Mouse (Mus musculus) adrenal gland (tissue): Measurements from ENCODE around the gene Endov.

Experiments
- intact Hi-C: fragments of 180-260 bp; cut with DNase I; formaldehyde crosslinking; loops from one replicate; pipeline ENCODE4 v1.15.1; 2025

Gene Endov

GRCm38 (mm10) chr11:119544518-119545105 is 53.5 kb downstream of the Endov start:
- intact Hi-C loops, result loop anchor here (5.0 kb wide), 1 partner anchor 73 kb away; no protein-coding TSS in a partner anchor

- intact Hi-C loops, result loop anchor here (5.0 kb wide), 1 partner anchor 72 kb away; no protein-coding TSS in a partner anchor
Measured at GRCm38 (mm10) chr11:119545281-119545680, 54.1 kb downstream of the Endov start.

DNA sequence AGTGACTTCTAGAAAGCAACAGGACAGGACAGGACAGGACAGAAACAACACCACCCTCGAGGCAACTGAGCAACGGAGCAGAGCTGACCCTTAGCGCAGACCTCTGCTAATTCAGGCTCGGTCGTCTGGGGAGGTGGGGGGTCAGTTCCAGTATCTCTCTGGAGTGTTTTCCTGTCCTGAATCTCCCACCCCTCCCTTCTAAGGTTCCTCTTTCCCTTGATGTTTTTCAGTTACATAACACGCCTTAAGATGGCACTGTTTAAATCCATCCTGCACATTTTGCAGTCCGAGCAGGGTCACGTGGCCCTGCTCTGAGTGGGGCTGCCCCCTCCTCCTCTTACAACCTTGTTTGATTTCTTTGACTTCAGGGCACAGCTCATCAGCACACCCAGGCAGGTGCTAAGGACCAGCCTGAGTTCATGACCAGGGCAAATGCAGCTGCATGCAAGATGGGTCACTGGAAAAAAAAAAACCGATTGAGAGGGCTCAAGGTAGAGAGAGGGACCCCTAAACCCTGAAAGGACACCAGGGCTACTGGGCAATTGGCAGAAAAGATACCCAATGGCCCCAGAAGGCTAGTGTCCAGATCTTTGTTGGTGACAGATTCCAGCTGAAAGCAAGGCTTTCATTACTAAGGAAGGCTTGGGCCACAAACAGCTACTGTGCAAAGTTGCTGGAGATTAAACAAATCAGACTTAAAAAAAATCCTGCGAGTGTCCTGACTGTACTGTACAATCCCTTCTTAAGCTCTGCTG is 54.8 kb downstream of the Endov start:
- intact Hi-C loops, result loop anchor here (5.0 kb wide), 1 partner anchor 71 kb away; no protein-coding TSS in a partner anchor

DNA sequence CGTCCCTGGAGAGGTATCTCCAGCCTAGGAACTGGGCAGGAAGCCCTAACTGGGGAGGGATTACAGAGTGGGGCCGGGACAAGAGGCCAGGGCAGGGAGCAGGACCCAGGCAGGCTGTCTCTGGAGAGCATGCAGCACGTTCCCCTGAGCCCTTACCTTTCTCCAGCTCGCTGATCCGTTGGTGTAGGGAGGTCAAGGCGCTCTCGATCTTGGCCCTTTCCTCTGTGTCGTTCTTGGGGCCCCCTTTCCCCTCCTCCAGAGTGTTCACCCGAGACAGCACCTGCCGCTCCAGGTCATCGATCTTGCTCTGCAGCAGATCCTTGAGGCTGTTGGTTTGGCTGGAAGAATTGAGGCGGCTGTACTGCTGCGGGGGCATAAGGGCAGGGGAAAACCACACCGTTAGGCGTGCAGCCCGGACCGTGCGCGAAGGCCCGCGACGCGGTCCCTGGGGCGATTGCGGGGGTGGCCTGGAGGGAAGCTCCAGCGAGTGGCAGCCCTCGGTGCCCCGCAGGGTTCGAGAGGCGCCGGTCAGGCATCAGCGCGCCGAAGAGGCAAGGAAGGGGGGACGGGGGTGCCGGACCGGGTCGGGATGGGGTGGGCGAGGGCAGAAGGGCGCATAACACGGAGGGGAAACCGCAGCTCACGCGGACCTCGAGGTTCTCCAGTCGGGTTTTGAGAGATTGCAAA is 55.5 kb downstream of the Endov start:
- intact Hi-C loops, result loop anchor here (5.0 kb wide), 1 partner anchor 71 kb away; no protein-coding TSS in a partner anchor

- intact Hi-C loops, result loop anchor here (5.0 kb wide), 1 partner anchor 70 kb away; no protein-coding TSS in a partner anchor
Measured at GRCm38 (mm10) chr11:119547183-119547921, 56.2 kb downstream of the Endov start, which contains the start of gene Nptx1. Gene Nptx1 (minus strand): TSS chr11:119547753.

DNA sequence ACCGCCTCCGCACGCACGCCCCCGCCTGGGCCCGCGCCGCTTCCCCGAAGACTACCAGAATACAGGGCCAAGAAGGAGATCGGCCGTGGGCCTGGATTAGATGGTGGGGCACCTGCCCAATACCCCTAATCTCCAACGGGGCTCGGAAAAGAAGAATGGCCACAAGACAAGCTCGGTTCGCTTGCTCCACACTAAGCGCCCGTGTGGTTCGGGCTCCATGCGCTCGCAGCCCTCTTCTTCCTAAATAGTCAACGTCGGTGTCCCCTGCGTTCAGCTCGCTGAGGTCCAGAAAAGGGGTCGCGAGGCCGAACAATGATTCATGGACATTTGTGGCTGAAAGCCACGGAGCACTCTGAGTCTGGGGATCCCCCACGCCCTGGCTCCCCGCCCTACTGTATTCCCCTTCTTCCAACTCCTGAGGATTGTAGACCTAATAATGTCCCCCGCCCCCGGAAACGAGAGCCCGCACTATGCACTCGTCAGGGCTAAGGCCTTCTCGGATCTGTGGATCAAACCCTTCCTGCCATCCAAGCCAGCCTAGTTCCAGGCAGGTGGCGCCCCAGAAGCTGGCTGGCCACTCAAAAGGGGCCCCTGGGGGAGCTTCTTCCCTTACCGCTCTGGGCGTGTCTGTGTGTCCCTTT is 56.9 kb downstream of the Endov start:
- intact Hi-C loops, result loop anchor here (5.0 kb wide), 1 partner anchor 69 kb away; no protein-coding TSS in a partner anchor

- intact Hi-C loops, result loop anchor here (5.0 kb wide), 1 partner anchor 68 kb away; no protein-coding TSS in a partner anchor
Measured at GRCm38 (mm10) chr11:119548741-119549370, 57.7 kb downstream of the Endov start.

DNA sequence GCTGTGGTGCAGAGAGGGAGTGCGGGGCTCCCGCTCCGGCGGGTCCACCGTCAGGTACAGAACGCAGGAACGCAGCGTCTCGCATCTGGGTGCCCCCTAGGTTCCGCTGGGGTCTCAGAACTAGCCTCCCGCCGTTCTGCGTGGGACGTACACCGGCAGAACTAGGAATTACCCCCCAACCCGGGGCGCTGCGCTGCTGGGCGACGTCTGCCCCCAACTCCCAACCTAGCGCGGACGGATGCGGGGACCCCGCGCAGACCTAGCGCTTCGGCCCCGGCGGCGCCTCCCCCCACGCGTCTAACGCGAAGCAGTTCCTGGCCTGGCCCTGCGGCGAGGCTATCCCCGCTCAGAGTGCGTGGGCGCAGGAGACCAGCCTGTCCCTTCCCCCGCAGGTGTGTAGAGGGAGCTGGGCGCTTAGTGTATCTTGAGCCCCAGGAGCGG is 58.2 kb downstream of the Endov start:
- intact Hi-C loops, result loop anchor here (5.0 kb wide), 1 partner anchor 68 kb away; no protein-coding TSS in a partner anchor

- intact Hi-C loops, result no loop called here
Measured at GRCm38 (mm10) chr11:119550546-119551335, 59.6 kb downstream of the Endov start.

GRCm38 (mm10) chr11:119551468-119551867 is 60.3 kb downstream of the Endov start:
- intact Hi-C loops, result no loop called here

GRCm38 (mm10) chr11:119552301-119552700 is 61.2 kb downstream of the Endov start:
- intact Hi-C loops, result no loop called here

DNA sequence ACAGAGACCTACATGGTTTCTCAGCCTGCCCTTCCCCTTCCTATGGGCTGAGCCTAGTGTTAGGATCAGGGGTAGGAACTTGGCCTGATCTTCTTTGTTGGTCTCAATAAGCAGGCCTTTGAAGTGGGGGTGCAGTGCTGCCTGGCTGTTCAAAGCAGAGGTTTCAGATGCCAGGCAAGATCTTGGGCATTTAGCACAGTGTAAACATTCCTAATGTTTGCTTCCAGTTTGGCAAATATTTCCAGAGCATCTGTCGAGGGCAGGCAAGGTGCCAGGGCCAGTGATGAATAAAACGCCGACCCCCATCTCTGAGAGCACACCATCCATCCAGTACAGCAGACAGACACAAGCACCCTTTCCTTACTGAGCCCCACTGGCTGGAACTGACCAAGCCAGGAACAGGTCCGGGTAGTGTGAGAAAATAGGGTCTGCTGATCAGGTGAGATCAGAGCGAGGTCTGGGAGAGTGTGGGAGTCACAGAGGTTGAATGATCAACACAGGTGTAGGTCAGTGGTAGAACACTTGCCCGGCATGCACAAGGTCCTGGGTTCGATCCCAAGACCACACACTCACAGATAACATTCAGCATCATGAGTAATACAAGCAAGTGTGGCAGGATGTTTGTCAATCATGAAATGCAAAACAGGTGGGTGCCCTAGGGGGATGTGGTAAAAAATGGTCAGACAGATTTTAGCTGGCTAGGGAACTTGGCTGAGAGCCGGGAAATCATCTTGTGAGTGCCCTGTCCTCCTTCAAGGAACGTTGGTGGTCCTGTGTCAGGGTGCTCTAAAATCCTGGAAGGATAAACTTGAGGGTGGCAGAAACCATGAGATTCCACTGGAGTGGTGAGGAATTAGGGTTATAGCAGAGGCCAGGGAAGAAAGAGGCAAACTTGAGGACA is 62.0 kb downstream of the Endov start:
- intact Hi-C loops, result no loop called here

DNA sequence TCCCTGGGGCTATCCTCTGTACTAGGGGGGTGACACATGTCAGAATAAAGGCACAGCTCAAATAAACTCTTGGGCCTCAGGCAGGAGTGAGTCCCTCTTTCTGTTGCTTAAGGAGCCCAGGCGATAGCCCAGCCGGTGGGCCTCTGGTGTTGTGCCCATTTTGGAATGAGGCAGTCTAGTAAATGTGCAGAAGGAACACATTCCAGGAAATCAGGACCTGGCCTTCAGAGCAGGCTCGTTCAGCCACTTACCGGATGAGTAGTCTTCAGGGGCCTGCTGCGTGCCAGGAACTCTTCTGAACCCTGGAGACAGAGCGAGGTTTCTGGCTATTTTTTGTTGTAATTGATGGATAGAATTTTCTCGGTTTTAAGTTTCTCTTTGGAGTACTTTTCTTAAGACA is 63.6 kb downstream of the Endov start:
- intact Hi-C loops, result no loop called here

DNA sequence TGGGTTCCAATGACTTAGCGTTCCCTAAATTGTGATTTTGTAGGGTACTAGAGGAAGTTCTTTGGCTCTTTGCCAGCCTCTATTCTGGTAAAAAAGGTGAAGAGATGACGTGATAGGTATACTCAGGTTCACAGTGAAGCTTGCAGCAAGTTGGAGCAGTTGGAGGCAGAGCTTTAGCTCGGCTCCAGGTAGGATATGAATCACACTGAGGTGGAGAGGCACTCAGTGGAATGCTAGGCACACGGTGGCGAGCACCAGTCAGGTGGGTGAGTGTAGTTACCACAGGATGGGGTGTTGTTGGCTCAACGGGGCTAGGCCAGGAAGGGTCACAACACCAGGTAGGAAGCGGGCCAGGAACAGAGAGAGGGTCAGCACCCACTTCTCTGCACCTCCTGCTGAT is 64.0 kb downstream of the Endov start:
- intact Hi-C loops, result no loop called here

- intact Hi-C loops, result no loop called here
Measured at GRCm38 (mm10) chr11:119557940-119558869, 67.1 kb downstream of the Endov start.

GRCm38 (mm10) chr11:119558870-119559610 is 67.9 kb downstream of the Endov start:
- intact Hi-C loops, result no loop called here
